Mouse (Mus musculus) hindbrain, embryonic 12.5 days (tissue): ENCODE measurements around the gene Pde10a. TPM values are rescaled to one million over a fixed set of nuclear protein-coding genes. Genes with fewer than 3 reads are reported as not detected.

Experiments used
- ATAC-seq: fragments of 200-750 bp; cut with Nextera tagmentation; 2 replicates; pipeline ENCODE4 v1.8.0; 2017; ENCODE audit warnings: moderate TSS enrichment; ENCODE audit not compliant: low FRiP score
- H3K27ac ChIP-seq: fragments of 300-500 bp; sonication (generic); 2 replicates; pipeline ENCODE4 v1.5.1; 2016; ENCODE audit warnings: mild to moderate bottlenecking
- H3K27me3 ChIP-seq: fragments of 300-500 bp; sonication (generic); 2 replicates; pipeline ENCODE4 v1.6.1; 2016; ENCODE audit warnings: mild to moderate bottlenecking
- H3K36me3 ChIP-seq: fragments of 300-500 bp; sonication (generic); 2 replicates; pipeline ENCODE4 v1.6.1; 2016; ENCODE audit warnings: mild to moderate bottlenecking
- H3K4me1 ChIP-seq: fragments of 300-500 bp; sonication (generic); 2 replicates; pipeline ENCODE4 v1.6.1; 2016
- H3K4me2 ChIP-seq: fragments of 300-500 bp; sonication (generic); replicated peaks from 2 replicates; pipeline ENCODE4 v1.6.1; 2016; ENCODE audit warnings: mild to moderate bottlenecking
- H3K4me3 ChIP-seq: fragments of 300-500 bp; sonication (generic); 2 replicates; pipeline ENCODE4 v1.5.1; 2016; ENCODE audit warnings: mild to moderate bottlenecking
- H3K9ac ChIP-seq: fragments of 300-500 bp; sonication (generic); 2 replicates; pipeline ENCODE4 v1.6.1; 2016; ENCODE audit warnings: mild to moderate bottlenecking, moderate library complexity
- H3K9me3 ChIP-seq: fragments of 300-500 bp; sonication (generic); replicated peaks from 2 replicates; pipeline ENCODE4 v1.6.1; 2016; ENCODE audit warnings: mild to moderate bottlenecking
- WGBS: fragments of 180-500 bp; shearing (Covaris S2); methylation state at CpG from one replicate; pipeline ENCODE4 v1.1.7; 2016; 5-methylcytosine and 5-hydroxymethylcytosine counted together
- polyA plus RNA-seq: library from polyadenylated mRNA; unstranded; fragments of >200 nt; fragmentation: Nextera tagmentation; extraction: Ambion mirVana; gene quantifications from 2 replicates; pipeline ENCODE4 v1.2.1, GENCODE M21; 2016

Pde10a gene
- polyA plus RNA-seq, 1 experiment from 2014 or later = 13.9 TPM

DNA sequence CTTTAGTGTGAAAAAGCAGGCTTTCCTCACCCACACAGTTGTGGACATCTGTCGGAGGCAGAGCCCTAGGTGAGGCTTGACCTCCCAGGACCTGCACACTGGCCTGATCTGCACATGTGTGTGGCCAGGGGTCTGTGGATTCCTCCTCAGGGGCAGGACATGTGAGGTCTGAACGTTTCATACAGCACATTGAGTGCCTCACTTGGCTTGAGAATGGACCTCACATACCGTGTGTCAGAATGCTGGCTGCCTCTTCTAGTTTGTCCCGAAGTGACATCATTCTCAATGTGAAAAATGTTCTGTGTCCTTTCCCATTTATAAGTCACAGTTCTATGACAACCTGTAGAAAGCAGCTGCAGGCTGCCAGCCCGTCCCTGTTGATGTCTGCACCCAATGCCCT, 385.4 kb downstream of the Pde10a start:
- Histone ChIP-seq H3K4me3 (no peak overlapping the region), H3K4me2 (no peak overlapping the region), H3K4me1 (no peaks in the 10 kb centered on the region), H3K9ac (no peak overlapping the region), H3K9me3 (no peaks in the 10 kb centered on the region), H3K27ac (no peak overlapping the region), H3K36me3 (no peaks in the 10 kb centered on the region), H3K27me3 (no peaks in the 10 kb centered on the region)
- ATAC-seq = no peak
- 63% methylated on average over 5 of the region's 5 CpGs for WGBS

- H3K4me2 ChIP-seq = no peak overlapping the region
- no peaks in the 10 kb centered on the region for H3K9me3 ChIP-seq
- H3K4me3 ChIP-seq = no peak overlapping the region
- ATAC-seq = no peak
- no peaks in the 10 kb centered on the region for H3K4me1 ChIP-seq
- no peak overlapping the region for H3K27ac ChIP-seq
- H3K27me3 ChIP-seq = no peaks in the 10 kb centered on the region
- no peaks in the 10 kb centered on the region for H3K36me3 ChIP-seq
- no peak overlapping the region for H3K9ac ChIP-seq
- WGBS = 93% methylated on average over 3 of the region's 3 CpGs
Measured at GRCm38 (mm10) chr17:8912933-8913332, 387.8 kb downstream of the Pde10a start.

- no peak for ATAC-seq
- Histone ChIP-seq H3K36me3 (no peaks in the 10 kb centered on the region), H3K9ac (no peak overlapping the region), H3K4me3 (no peak overlapping the region), H3K4me1 (0 out of 2 replicates have a peak, but pooled peaks cover 4% of the 10 kb centered on the region), H3K4me2 (no peak overlapping the region), H3K9me3 (no peaks in the 10 kb centered on the region), H3K27me3 (no peaks in the 10 kb centered on the region), H3K27ac (no peak overlapping the region)
Measured at GRCm38 (mm10) chr17:8915693-8916092, 390.5 kb downstream of the Pde10a start.

DNA sequence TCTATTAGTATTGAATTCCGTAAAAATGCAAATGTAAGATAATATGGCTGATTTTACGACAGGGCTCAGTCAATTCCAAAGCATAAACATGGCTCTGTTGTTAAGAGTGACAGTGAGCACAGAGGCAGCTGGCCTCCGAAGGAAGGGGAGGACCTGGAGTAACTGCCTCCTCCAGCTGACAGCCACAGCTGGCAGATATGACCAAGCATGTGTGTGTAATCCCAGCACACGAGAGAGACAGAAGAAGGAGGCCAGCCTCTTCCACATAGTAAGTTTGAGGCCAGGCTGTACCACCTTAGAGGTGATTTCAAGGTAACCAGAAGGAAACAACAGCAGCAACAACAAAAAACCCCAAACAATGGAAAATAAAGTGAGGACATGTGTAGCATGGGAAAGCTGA, 397.9 kb downstream of the Pde10a start:
- Histone ChIP-seq H3K4me2 (no peak overlapping the region), H3K9ac (no peak overlapping the region), H3K36me3 (no peaks in the 10 kb centered on the region), H3K4me1 (peaks cover 10% of the 10 kb centered on the region), H3K9me3 (no peaks in the 10 kb centered on the region), H3K27me3 (no peaks in the 10 kb centered on the region), H3K4me3 (no peak overlapping the region), H3K27ac (no peak overlapping the region)
- ATAC-seq = no peak
- 61% methylated on average over 4 of the region's 4 CpGs for WGBS

GRCm38 (mm10) chr17:8923727-8924126, 398.6 kb downstream of the Pde10a start:
- H3K27ac ChIP-seq = no peak overlapping the region
- H3K27me3 ChIP-seq = no peaks in the 10 kb centered on the region
- H3K4me2 ChIP-seq = no peak overlapping the region
- WGBS = 74% methylated on average over 8 of the region's 8 CpGs
- no peak overlapping the region for H3K9ac ChIP-seq
- no peak for ATAC-seq
- no peaks in the 10 kb centered on the region for H3K9me3 ChIP-seq
- H3K4me3 ChIP-seq = no peak overlapping the region
- H3K4me1 ChIP-seq = peaks cover 16% of the 10 kb centered on the region
- no peaks in the 10 kb centered on the region for H3K36me3 ChIP-seq

DNA sequence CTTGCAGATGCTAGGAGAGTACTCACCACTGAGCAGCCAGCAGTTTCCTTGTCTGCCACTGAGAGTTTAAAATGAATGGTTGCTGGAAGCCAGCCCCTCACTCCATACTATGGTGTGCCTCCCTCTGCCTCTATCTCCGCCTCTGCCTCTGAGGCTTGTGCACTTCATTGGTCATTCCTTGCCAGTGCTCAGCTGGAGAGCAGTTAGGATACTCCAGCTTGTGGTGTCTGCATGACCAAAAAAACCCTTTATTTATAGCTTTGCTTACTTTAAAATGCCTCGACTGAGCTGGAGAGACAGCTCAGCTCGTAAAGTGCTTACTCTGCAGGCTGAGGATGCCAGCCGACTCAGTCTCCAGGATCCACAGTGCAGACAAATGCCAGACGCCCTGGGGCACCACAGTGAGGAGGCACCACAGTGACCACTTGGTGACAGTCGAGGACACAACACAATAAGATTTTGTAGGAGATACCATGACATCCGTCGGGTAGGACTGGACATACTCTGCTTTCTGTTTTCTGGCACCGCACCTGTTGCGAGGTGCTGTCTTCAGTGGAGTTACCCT, 400.7 kb downstream of the Pde10a start:
- Histone ChIP-seq H3K4me3 (no peak overlapping the region), H3K27ac (no peak overlapping the region), H3K4me1 (peaks cover 18% of the 10 kb centered on the region), H3K36me3 (no peaks in the 10 kb centered on the region), H3K27me3 (no peaks in the 10 kb centered on the region), H3K4me2 (no peak overlapping the region), H3K9me3 (no peaks in the 10 kb centered on the region), H3K9ac (no peak overlapping the region)
- 67% methylated on average over 10 of the region's 10 CpGs for WGBS
- ATAC-seq = no peak

DNA sequence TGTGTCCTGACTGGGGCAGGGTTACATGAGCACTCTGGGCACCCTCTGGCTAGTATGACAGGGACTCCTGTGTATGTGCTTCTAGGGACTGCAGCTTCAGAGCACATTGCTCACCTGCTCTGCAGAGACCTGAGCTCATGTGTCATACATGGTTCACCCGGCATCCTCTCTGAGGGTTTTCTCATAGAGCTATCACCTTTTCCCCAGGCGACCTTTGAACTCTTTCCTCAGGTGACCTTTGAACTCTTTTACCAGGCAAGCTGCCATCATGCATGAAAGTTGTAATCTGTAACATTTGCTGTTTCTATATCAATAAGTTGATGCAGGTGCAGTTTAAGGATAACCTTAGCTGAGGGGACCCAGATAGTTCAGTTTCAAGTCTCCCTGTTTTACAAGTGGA, 403.4 kb downstream of the Pde10a start:
- Histone ChIP-seq H3K9ac (no peak overlapping the region), H3K4me2 (no peak overlapping the region), H3K27me3 (no peaks in the 10 kb centered on the region), H3K36me3 (no peaks in the 10 kb centered on the region), H3K27ac (no peak overlapping the region), H3K9me3 (no peaks in the 10 kb centered on the region), H3K4me1 (peaks cover 18% of the 10 kb centered on the region), H3K4me3 (no peak overlapping the region)
- no peak for ATAC-seq
- 54% methylated on average over 2 of the region's 2 CpGs for WGBS

DNA sequence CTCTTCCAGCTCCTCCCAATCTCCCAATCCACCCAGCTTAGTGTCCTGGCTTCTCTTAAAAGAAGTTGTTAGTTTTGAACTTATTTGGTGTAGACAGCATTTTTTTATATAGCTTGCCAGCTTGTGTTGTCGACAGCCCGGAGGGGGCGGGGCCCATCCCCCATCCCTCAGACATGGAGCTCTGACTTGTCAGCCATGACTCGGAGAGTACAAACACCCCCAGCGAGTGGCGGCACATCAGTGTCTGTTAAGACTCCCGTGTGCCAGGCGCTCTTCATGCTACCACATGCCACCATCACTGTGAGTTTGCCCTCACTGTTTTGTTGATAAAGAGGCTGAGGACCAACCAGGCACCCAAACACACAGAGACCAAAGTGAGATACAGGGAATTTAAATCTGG, 404.5 kb downstream of the Pde10a start:
- no peak overlapping the region for H3K27ac ChIP-seq
- H3K36me3 ChIP-seq = no peaks in the 10 kb centered on the region
- 68% methylated on average over 8 of the region's 8 CpGs for WGBS
- H3K27me3 ChIP-seq = no peaks in the 10 kb centered on the region
- no peak overlapping the region for H3K9ac ChIP-seq
- no peak for ATAC-seq
- H3K4me2 ChIP-seq = no peak overlapping the region
- no peak overlapping the region for H3K4me3 ChIP-seq
- no peaks in the 10 kb centered on the region for H3K9me3 ChIP-seq
- peaks cover 18% of the 10 kb centered on the region for H3K4me1 ChIP-seq

DNA sequence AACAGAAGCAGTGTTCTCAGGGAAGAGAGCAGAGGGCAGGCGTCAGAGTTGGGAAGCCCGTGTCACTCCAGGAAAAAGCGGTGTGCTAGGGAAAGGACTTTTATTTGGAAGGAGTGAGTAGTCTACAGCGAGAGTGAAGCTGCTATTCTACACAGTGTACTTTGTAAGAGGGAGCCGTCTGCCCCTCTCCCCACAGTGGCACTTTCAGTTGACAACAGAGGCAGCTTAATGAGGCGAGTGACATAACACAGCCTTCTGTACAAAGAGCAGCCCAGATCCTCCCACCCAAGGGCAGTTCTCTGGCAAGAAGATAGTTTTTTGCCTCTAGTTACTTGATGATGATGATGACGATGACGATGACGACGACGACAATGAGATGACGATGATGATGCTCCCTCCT, 410.4 kb downstream of the Pde10a start:
- no peak overlapping the region for H3K4me2 ChIP-seq
- no peaks in the 10 kb centered on the region for H3K27me3 ChIP-seq
- H3K4me1 ChIP-seq = peaks cover 5% of the 10 kb centered on the region; the same call in 1 of the 2 replicates
- H3K4me3 ChIP-seq = no peak overlapping the region
- H3K27ac ChIP-seq = no peak overlapping the region
- H3K36me3 ChIP-seq = no peaks in the 10 kb centered on the region
- peak; percentile 73 for ATAC-seq
- no peak overlapping the region for H3K9ac ChIP-seq
- WGBS = 35% methylated on average over 12 of the region's 12 CpGs
- no peaks in the 10 kb centered on the region for H3K9me3 ChIP-seq

DNA sequence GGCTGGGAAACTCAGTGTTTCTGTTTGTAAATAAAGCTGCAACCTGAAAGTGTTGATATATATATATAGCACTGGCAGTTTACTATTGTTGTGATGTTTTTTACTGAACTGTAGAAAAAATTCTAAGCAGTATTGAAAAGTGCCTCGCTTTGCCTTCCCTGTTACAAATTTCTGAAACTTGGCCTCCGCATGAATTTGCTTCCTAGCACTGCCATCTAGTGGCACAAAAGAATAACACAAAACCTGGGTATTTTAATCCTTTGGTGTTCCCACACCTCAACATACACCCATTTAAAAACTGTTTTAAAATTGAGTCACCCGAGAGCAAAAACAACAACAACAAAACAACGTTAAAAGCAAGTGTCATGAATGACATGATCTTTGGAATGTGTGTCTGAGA, 411.4 kb downstream of the Pde10a start:
- H3K9ac ChIP-seq = no peak overlapping the region
- no peaks in the 10 kb centered on the region for H3K9me3 ChIP-seq
- H3K4me2 ChIP-seq = no peak overlapping the region
- no peak for ATAC-seq
- H3K4me1 ChIP-seq = peaks cover 5% of the 10 kb centered on the region; the same call in 1 of the 2 replicates
- no peak overlapping the region for H3K27ac ChIP-seq
- H3K36me3 ChIP-seq = 0 out of 2 replicates have a peak, but pooled peaks cover 4% of the 10 kb centered on the region
- H3K4me3 ChIP-seq = no peak overlapping the region
- no peaks in the 10 kb centered on the region for H3K27me3 ChIP-seq
- WGBS = 9% methylated on average over 4 of the region's 4 CpGs

GRCm38 (mm10) chr17:8951588-8951987, 426.4 kb downstream of the Pde10a start:
- WGBS = 68% methylated on average over 5 of the region's 5 CpGs
- no peak overlapping the region for H3K4me3 ChIP-seq
- H3K4me2 ChIP-seq = no peak overlapping the region
- H3K9ac ChIP-seq = no peak overlapping the region
- H3K36me3 ChIP-seq = peaks cover 29% of the 10 kb centered on the region
- H3K27me3 ChIP-seq = no peaks in the 10 kb centered on the region
- H3K9me3 ChIP-seq = no peaks in the 10 kb centered on the region
- 0 out of 2 replicates have a peak, but pooled peaks cover 5% of the 10 kb centered on the region for H3K4me1 ChIP-seq
- no peak overlapping the region for H3K27ac ChIP-seq
- no peak for ATAC-seq

GRCm38 (mm10) chr17:8952951-8953350, 427.8 kb downstream of the Pde10a start:
- Histone ChIP-seq H3K4me1 (0 out of 2 replicates have a peak, but pooled peaks cover 5% of the 10 kb centered on the region), H3K27ac (no peak overlapping the region), H3K4me3 (no peak overlapping the region), H3K4me2 (no peak overlapping the region), H3K9me3 (no peaks in the 10 kb centered on the region), H3K36me3 (peaks cover 29% of the 10 kb centered on the region), H3K9ac (no peak overlapping the region), H3K27me3 (no peaks in the 10 kb centered on the region)
- ATAC-seq = no peak
- 82% methylated on average over 8 of the region's 8 CpGs for WGBS

DNA sequence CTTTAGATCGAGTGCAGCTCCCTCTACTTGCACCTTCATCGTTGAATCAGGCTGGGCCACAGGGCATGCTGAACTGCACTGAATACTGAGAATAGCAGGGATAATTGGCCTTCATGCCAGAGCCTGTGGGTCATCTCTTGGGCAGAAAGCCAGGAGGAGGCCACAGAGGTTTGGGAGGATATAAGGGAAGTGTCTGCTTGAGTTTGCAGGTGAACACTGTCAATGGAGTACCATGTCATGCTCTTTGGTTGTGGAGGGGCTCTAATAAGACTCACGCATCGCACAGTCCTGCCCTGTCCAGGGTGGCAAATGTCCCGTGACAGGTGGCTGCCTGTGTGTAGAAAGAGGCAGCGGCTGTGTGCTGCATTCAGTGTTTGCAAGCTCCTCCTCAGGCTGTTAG, 433.0 kb downstream of the Pde10a start:
- Histone ChIP-seq H3K27ac (no peak overlapping the region), H3K4me2 (no peak overlapping the region), H3K9ac (no peak overlapping the region), H3K9me3 (no peaks in the 10 kb centered on the region), H3K27me3 (no peaks in the 10 kb centered on the region), H3K36me3 (peaks cover 11% of the 10 kb centered on the region), H3K4me1 (peaks cover 6% of the 10 kb centered on the region), H3K4me3 (no peak overlapping the region)
- 85% methylated on average over 6 of the region's 6 CpGs for WGBS
- ATAC-seq = no peak
